Mouse (Mus musculus): ENCODE data around the gene Hsd11b2.
A peak's percentile ranks its signal among the peaks of the same experiment; 100 is the strongest.

The Hsd11b2 gene

GRCm38 (mm10) chr8:105518436-105519313 is at the start of gene Hsd11b2:
Gene Hsd11b2, plus strand, starts transcription at chr8:105518755.
- peak; percentile 60 for DNase-seq (ENCODE audit: low read depth, low spot score)

GRCm38 (mm10) chr8:105469041-105469695 is 49.4 kb upstream of the Hsd11b2 start:
- peak; percentile 91 for DNase-seq (ENCODE audit: low read depth, low spot score)

GRCm38 (mm10) chr8:105469816-105470215 is 48.7 kb upstream of the Hsd11b2 start:
- no peak for DNase-seq (ENCODE audit: low read depth, low spot score)

- no peak for DNase-seq (ENCODE audit: low read depth, low spot score)
These were observed 48.3 kb upstream of the Hsd11b2 start for GRCm38 (mm10) chr8:105470262-105470661.

GRCm38 (mm10) chr8:105470681-105471313 is 47.8 kb upstream of the Hsd11b2 start:
- no peak for DNase-seq (ENCODE audit: low read depth, low spot score)

GRCm38 (mm10) chr8:105471314-105472015 is 47.1 kb upstream of the Hsd11b2 start, which contains the start of gene Tppp3:
Gene Tppp3, minus strand, starts transcription at chr8:105471526.
- peak; percentile 97 for DNase-seq (ENCODE audit: low read depth, low spot score)

GRCm38 (mm10) chr8:105472414-105472932 is 46.1 kb upstream of the Hsd11b2 start:
- DNase-seq (ENCODE audit: low read depth, low spot score), result no peak

GRCm38 (mm10) chr8:105472983-105473382 is 45.6 kb upstream of the Hsd11b2 start:
- DNase-seq (ENCODE audit: low read depth, low spot score), result no peak

- DNase-seq (ENCODE audit: low read depth, low spot score), result peak; percentile 76
These were observed 44.5 kb upstream of the Hsd11b2 start for GRCm38 (mm10) chr8:105473816-105474606.

GRCm38 (mm10) chr8:105474680-105475079 is 43.9 kb upstream of the Hsd11b2 start:
- DNase-seq (ENCODE audit: low read depth, low spot score), result no peak

GRCm38 (mm10) chr8:105475254-105475653 is 43.3 kb upstream of the Hsd11b2 start:
- no peak for DNase-seq (ENCODE audit: low read depth, low spot score)

GRCm38 (mm10) chr8:105475742-105476141 is 42.8 kb upstream of the Hsd11b2 start:
- no peak for DNase-seq (ENCODE audit: low read depth, low spot score)

GRCm38 (mm10) chr8:105476161-105476560 is 42.4 kb upstream of the Hsd11b2 start:
- DNase-seq (ENCODE audit: low read depth, low spot score), result no peak

GRCm38 (mm10) chr8:105476628-105477413 is 41.7 kb upstream of the Hsd11b2 start:
- peak; percentile 70 for DNase-seq (ENCODE audit: low read depth, low spot score)

GRCm38 (mm10) chr8:105477792-105478191 is 40.8 kb upstream of the Hsd11b2 start:
- DNase-seq (ENCODE audit: low read depth, low spot score), result no peak

GRCm38 (mm10) chr8:105481013-105481412 is 37.5 kb upstream of the Hsd11b2 start:
- no peak for DNase-seq (ENCODE audit: low read depth, low spot score)

GRCm38 (mm10) chr8:105481453-105481852 is 37.1 kb upstream of the Hsd11b2 start:
- peak; percentile 57 for DNase-seq (ENCODE audit: low read depth, low spot score)

- no peak for DNase-seq (ENCODE audit: low read depth, low spot score)
These were observed 36.4 kb upstream of the Hsd11b2 start for GRCm38 (mm10) chr8:105482123-105482522.

GRCm38 (mm10) chr8:105483212-105484029 is 35.1 kb upstream of the Hsd11b2 start:
- peak; percentile 39 for DNase-seq (ENCODE audit: low read depth, low spot score)

Data from brain, adult 2 months (tissue).